Mouse (Mus musculus) midbrain, embryonic 13.5 days (tissue): ENCODE measurements at regions not wholly inside any gene's neighbourhood (a gene's known extent, or its start where the extent isn't known, plus 50 kb on each side); places are given as distances from the start of the nearest gene placed in this dataset.

Experiments used
- ATAC-seq: fragments of 200-750 bp; cut with Nextera tagmentation; 2 replicates; pipeline ENCODE4 v1.8.0; 2017; ENCODE audit warnings: mild to moderate bottlenecking, moderate TSS enrichment, moderate library complexity
- H3K27ac ChIP-seq: fragments of 300-500 bp; sonication (generic); 2 replicates; pipeline ENCODE4 v1.5.1; 2015; ENCODE audit warnings: inconsistent platforms, mild to moderate bottlenecking, moderate library complexity
- H3K27me3 ChIP-seq: fragments of 300-500 bp; sonication (generic); 2 replicates; pipeline ENCODE4 v1.6.1; 2015; ENCODE audit warnings: mild to moderate bottlenecking, inconsistent platforms
- H3K36me3 ChIP-seq: fragments of 300-500 bp; sonication (generic); 2 replicates; pipeline ENCODE4 v1.6.1; 2015; ENCODE audit warnings: mild to moderate bottlenecking, inconsistent platforms
- H3K4me1 ChIP-seq: fragments of 300-500 bp; sonication (generic); replicated peaks from 2 replicates; pipeline ENCODE4 v1.6.1; 2015; ENCODE audit warnings: inconsistent platforms
- H3K4me2 ChIP-seq: fragments of 300-500 bp; sonication (generic); replicated peaks from 2 replicates; pipeline ENCODE4 v1.6.1; 2015; ENCODE audit warnings: moderate library complexity, mild to moderate bottlenecking, inconsistent platforms
- H3K4me3 ChIP-seq: fragments of 300-500 bp; sonication (generic); replicated peaks from 2 replicates; pipeline ENCODE4 v1.5.1; 2015; ENCODE audit warnings: mild to moderate bottlenecking, inconsistent platforms
- H3K9ac ChIP-seq: fragments of 300-500 bp; sonication (generic); replicated peaks from 2 replicates; pipeline ENCODE4 v1.6.1; 2015; ENCODE audit warnings: mild to moderate bottlenecking, inconsistent platforms
- H3K9me3 ChIP-seq: fragments of 300-500 bp; sonication (generic); 2 replicates; pipeline ENCODE4 v1.6.1; 2016; ENCODE audit warnings: mild to moderate bottlenecking, inconsistent platforms
- WGBS: fragments of 180-500 bp; shearing (Covaris S2); methylation state at CpG from one replicate; pipeline ENCODE4 v1.1.7; 2015; 5-methylcytosine and 5-hydroxymethylcytosine counted together

- Histone ChIP-seq H3K36me3 (no peaks in the 10 kb centered on the region), H3K4me3 (no peak overlapping the region), H3K9ac (no peak overlapping the region), H3K27me3 (no peaks in the 10 kb centered on the region), H3K9me3 (no peaks in the 10 kb centered on the region), H3K4me1 (no peaks in the 10 kb centered on the region), H3K4me2 (no peak overlapping the region), H3K27ac (no peak overlapping the region)
- no peak for ATAC-seq
- 77% methylated on average over 3 of the region's 3 CpGs for WGBS
These were observed 380.3 kb downstream of the Matn1 start for GRCm38 (mm10) chr4:131324486-131324885.

GRCm38 (mm10) chr4:131325200-131325599 lies 381.0 kb downstream of the Matn1 start:
- Histone ChIP-seq H3K9me3 (no peaks in the 10 kb centered on the region), H3K36me3 (no peaks in the 10 kb centered on the region), H3K27me3 (no peaks in the 10 kb centered on the region), H3K4me2 (no peak overlapping the region), H3K27ac (no peak overlapping the region), H3K9ac (no peak overlapping the region), H3K4me1 (no peaks in the 10 kb centered on the region), H3K4me3 (no peak overlapping the region)
- WGBS = 89% methylated on average over 11 of the region's 11 CpGs
- ATAC-seq = no peak

- H3K4me3 ChIP-seq = no peak overlapping the region
- H3K36me3 ChIP-seq = no peaks in the 10 kb centered on the region
- no peak overlapping the region for H3K27ac ChIP-seq
- ATAC-seq = no peak
- H3K4me2 ChIP-seq = no peak overlapping the region
- H3K27me3 ChIP-seq = no peaks in the 10 kb centered on the region
- H3K4me1 ChIP-seq = no peaks in the 10 kb centered on the region
- no peaks in the 10 kb centered on the region for H3K9me3 ChIP-seq
- H3K9ac ChIP-seq = no peak overlapping the region
- 88% methylated on average over 3 of the region's 3 CpGs for WGBS
These were observed 381.4 kb downstream of the Matn1 start for GRCm38 (mm10) chr4:131325609-131326008.

GRCm38 (mm10) chr4:131329398-131329797 lies 385.2 kb downstream of the Matn1 start:
- Histone ChIP-seq H3K4me2 (no peak overlapping the region), H3K4me1 (no peaks in the 10 kb centered on the region), H3K9me3 (no peaks in the 10 kb centered on the region), H3K9ac (no peak overlapping the region), H3K27me3 (no peaks in the 10 kb centered on the region; the same call in 1 of the 2 replicates), H3K27ac (no peak overlapping the region), H3K4me3 (no peak overlapping the region), H3K36me3 (no peaks in the 10 kb centered on the region)
- WGBS = 62% methylated on average over 5 of the region's 5 CpGs
- ATAC-seq = no peak

- Histone ChIP-seq H3K4me3 (no peak overlapping the region), H3K27me3 (no peaks in the 10 kb centered on the region; the same call in 1 of the 2 replicates), H3K4me1 (no peaks in the 10 kb centered on the region), H3K9ac (no peak overlapping the region), H3K27ac (no peak overlapping the region), H3K9me3 (no peaks in the 10 kb centered on the region), H3K36me3 (no peaks in the 10 kb centered on the region), H3K4me2 (no peak overlapping the region)
- ATAC-seq = no peak
- WGBS = 90% methylated on average over 4 of the region's 4 CpGs
These were observed 387.5 kb downstream of the Matn1 start for GRCm38 (mm10) chr4:131331646-131332045.

- H3K27ac ChIP-seq = no peak overlapping the region
- ATAC-seq = no peak
- H3K9ac ChIP-seq = no peak overlapping the region
- H3K4me2 ChIP-seq = no peak overlapping the region
- 93% methylated on average over 3 of the region's 3 CpGs for WGBS
- no peaks in the 10 kb centered on the region for H3K27me3 ChIP-seq
- no peak overlapping the region for H3K4me3 ChIP-seq
- no peaks in the 10 kb centered on the region for H3K36me3 ChIP-seq
- no peaks in the 10 kb centered on the region for H3K9me3 ChIP-seq
- peaks cover 14% of the 10 kb centered on the region for H3K4me1 ChIP-seq
These were observed 392.6 kb downstream of the Matn1 start for GRCm38 (mm10) chr4:131336801-131337200.

- ATAC-seq = peak; percentile 66
- Histone ChIP-seq H3K27ac (0 out of 2 replicates have a peak overlapping the region, but pooled peaks have one; percentile 35), H3K9ac (0 out of 2 replicates have a peak overlapping the region, but pooled peaks have one; percentile 23), H3K27me3 (no peaks in the 10 kb centered on the region), H3K4me2 (no peak overlapping the region), H3K9me3 (no peaks in the 10 kb centered on the region), H3K36me3 (no peaks in the 10 kb centered on the region), H3K4me1 (peaks cover 14% of the 10 kb centered on the region), H3K4me3 (no peak overlapping the region)
- WGBS = 30% methylated on average over 9 of the region's 9 CpGs
These were observed 397.0 kb downstream of the Matn1 start for GRCm38 (mm10) chr4:131340993-131341695.

GRCm38 (mm10) chr4:131346727-131347126 lies 402.5 kb downstream of the Matn1 start:
- H3K27me3 ChIP-seq = no peaks in the 10 kb centered on the region
- no peak overlapping the region for H3K4me2 ChIP-seq
- no peaks in the 10 kb centered on the region for H3K9me3 ChIP-seq
- no peaks in the 10 kb centered on the region for H3K36me3 ChIP-seq
- H3K27ac ChIP-seq = no peak overlapping the region
- WGBS = 66% methylated on average over 3 of the region's 3 CpGs
- no peak overlapping the region for H3K9ac ChIP-seq
- 0 out of 2 replicates have a peak, but pooled peaks cover 8% of the 10 kb centered on the region for H3K4me1 ChIP-seq
- ATAC-seq = no peak
- H3K4me3 ChIP-seq = no peak overlapping the region

GRCm38 (mm10) chr4:131350268-131350667 lies 406.1 kb downstream of the Matn1 start:
- 60% methylated on average over 7 of the region's 7 CpGs for WGBS
- no peak for ATAC-seq
- H3K27ac ChIP-seq = no peak overlapping the region

GRCm38 (mm10) chr4:131354908-131355307 lies 410.7 kb downstream of the Matn1 start:
- Histone ChIP-seq H3K27me3 (no peaks in the 10 kb centered on the region), H3K9ac (no peak overlapping the region), H3K27ac (no peak overlapping the region), H3K4me1 (0 out of 2 replicates have a peak, but pooled peaks cover 8% of the 10 kb centered on the region), H3K4me3 (no peak overlapping the region), H3K9me3 (no peaks in the 10 kb centered on the region), H3K36me3 (no peaks in the 10 kb centered on the region), H3K4me2 (no peak overlapping the region)
- no peak for ATAC-seq
- 98% methylated on average over 3 of the region's 3 CpGs for WGBS

More at GRCm38 (mm10) chr4:131350268-131350667, 406.1 kb downstream of the Matn1 start:
- Histone ChIP-seq H3K4me2 (no peak overlapping the region), H3K4me1 (0 out of 2 replicates have a peak, but pooled peaks cover 8% of the 10 kb centered on the region), H3K36me3 (no peaks in the 10 kb centered on the region), H3K9me3 (no peaks in the 10 kb centered on the region), H3K9ac (no peak overlapping the region), H3K27me3 (no peaks in the 10 kb centered on the region), H3K4me3 (no peak overlapping the region)

GRCm38 (mm10) chr4:131355526-131355991 lies 411.4 kb downstream of the Matn1 start:
- no peak overlapping the region for H3K9ac ChIP-seq
- no peak overlapping the region for H3K27ac ChIP-seq
- H3K9me3 ChIP-seq = no peaks in the 10 kb centered on the region
- ATAC-seq = no peak
- 95% methylated on average over 12 of the region's 12 CpGs for WGBS
- no peaks in the 10 kb centered on the region for H3K27me3 ChIP-seq
- H3K36me3 ChIP-seq = no peaks in the 10 kb centered on the region
- 0 out of 2 replicates have a peak, but pooled peaks cover 4% of the 10 kb centered on the region for H3K4me1 ChIP-seq
- H3K4me3 ChIP-seq = no peak overlapping the region
- H3K4me2 ChIP-seq = no peak overlapping the region

GRCm38 (mm10) chr4:131356316-131356715 lies 412.1 kb downstream of the Matn1 start:
- ATAC-seq = no peak
- Histone ChIP-seq H3K9ac (no peak overlapping the region), H3K27me3 (no peaks in the 10 kb centered on the region), H3K9me3 (no peaks in the 10 kb centered on the region), H3K27ac (no peak overlapping the region), H3K36me3 (no peaks in the 10 kb centered on the region), H3K4me1 (0 out of 2 replicates have a peak, but pooled peaks cover 4% of the 10 kb centered on the region), H3K4me2 (no peak overlapping the region), H3K4me3 (no peak overlapping the region)
- WGBS = 82% methylated on average over 12 of the region's 12 CpGs
